Mouse (Mus musculus): ENCODE measurements around the gene Gadd45a. TPM values are rescaled to one million over a fixed set of nuclear protein-coding genes. Genes with fewer than 3 reads are reported as not detected.

The Gadd45a gene
- polyA plus RNA-seq, 1 experiment from 2014 or later = 29.3 TPM

DNA sequence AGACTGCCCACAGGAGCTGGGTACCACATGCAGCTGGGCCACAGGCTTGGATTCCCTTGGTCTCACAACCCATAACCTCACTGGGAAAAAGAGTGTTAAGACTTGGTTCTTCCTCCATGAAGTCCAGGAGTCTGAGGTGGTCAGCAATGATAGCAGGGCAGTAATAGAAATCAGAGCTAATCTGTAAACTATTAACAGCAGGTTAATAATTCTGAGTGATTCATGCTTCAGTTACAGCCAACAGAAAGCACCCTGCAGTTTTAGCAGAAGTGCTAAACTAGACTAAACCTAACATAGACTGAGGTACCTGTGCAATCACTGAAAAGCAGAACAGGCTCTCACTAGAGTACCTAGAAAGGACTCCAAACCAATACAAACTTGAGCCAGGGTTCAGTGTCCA lies 37.5 kb downstream of the Gadd45a start:
- Histone ChIP-seq H3K4me2 (replicated peaks; ENCODE audit: low read depth, low read length) (no peak overlapping the region), H3K9ac (ENCODE audit: low read depth, low read length) (no peak overlapping the region), H3K4me3 (ENCODE audit: low read length) (no peak overlapping the region), H3K9me3 (ENCODE audit: control insufficient read depth, low read length) (no peaks in the 10 kb centered on the region), H3K36me3 (ENCODE audit: control insufficient read depth, insufficient read depth, low read length) (no peaks in the 10 kb centered on the region), H3K4me1 (ENCODE audit: control insufficient read depth, insufficient read depth, low read length) (no peaks in the 10 kb centered on the region), H3K27ac (ENCODE audit: low read depth, low read length) (peak overlapping the region; percentile 70; the same call in 1 of the 2 replicates), H3K27me3 (ENCODE audit: control insufficient read depth, insufficient read depth, low read length) (no peaks in the 10 kb centered on the region)
- ATAC-seq (ENCODE audit: low FRiP score, low TSS enrichment) = no peak; the same call in 1 of the 2 replicates

DNA sequence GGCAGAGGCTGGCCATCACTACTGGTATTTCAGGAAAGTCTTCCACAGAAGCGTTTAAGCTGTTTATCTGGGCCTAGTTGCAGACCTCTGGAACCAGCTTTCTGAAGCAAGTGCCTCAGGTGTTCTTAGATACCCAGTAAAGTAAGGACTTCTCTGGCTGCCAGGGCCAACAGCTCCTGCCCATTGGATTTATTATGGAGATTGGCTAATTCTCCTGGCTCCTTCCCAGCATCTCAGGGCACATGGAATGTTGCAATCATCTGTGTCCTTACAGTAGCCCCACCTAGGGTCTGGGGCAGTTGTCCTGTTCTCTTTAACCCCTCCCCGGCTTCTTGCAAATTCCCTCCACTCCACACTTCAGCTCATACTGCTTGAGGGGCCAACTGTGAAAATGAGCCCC lies 38.6 kb downstream of the Gadd45a start:
- no peaks in the 10 kb centered on the region for H3K9me3 ChIP-seq (ENCODE audit: control insufficient read depth, low read length)
- no peak for ATAC-seq (ENCODE audit: low FRiP score, low TSS enrichment)
- H3K27ac ChIP-seq (ENCODE audit: low read depth, low read length) = no peak overlapping the region
- no peaks in the 10 kb centered on the region for H3K27me3 ChIP-seq (ENCODE audit: control insufficient read depth, insufficient read depth, low read length)
- no peak overlapping the region; the same call in 1 of the 2 replicates for H3K9ac ChIP-seq (ENCODE audit: low read depth, low read length)
- no peaks in the 10 kb centered on the region for H3K36me3 ChIP-seq (ENCODE audit: control insufficient read depth, insufficient read depth, low read length)
- no peak overlapping the region for H3K4me2 ChIP-seq (replicated peaks; ENCODE audit: low read depth, low read length)
- no peak overlapping the region for H3K4me3 ChIP-seq (ENCODE audit: low read length)
- no peaks in the 10 kb centered on the region for H3K4me1 ChIP-seq (ENCODE audit: control insufficient read depth, insufficient read depth, low read length)
- WGBS = 91% methylated on average over 2 of the region's 2 CpGs

GRCm38 (mm10) chr6:66996257-66996656 lies 41.0 kb downstream of the Gadd45a start:
- Histone ChIP-seq H3K9me3 (ENCODE audit: control insufficient read depth, low read length) (no peaks in the 10 kb centered on the region), H3K4me2 (replicated peaks; ENCODE audit: low read depth, low read length) (no peak overlapping the region), H3K27ac (ENCODE audit: low read depth, low read length) (no peak overlapping the region), H3K9ac (ENCODE audit: low read depth, low read length) (no peak overlapping the region), H3K4me1 (ENCODE audit: control insufficient read depth, insufficient read depth, low read length) (no peaks in the 10 kb centered on the region), H3K4me3 (ENCODE audit: low read length) (no peak overlapping the region), H3K27me3 (ENCODE audit: control insufficient read depth, insufficient read depth, low read length) (no peaks in the 10 kb centered on the region), H3K36me3 (ENCODE audit: control insufficient read depth, insufficient read depth, low read length) (no peaks in the 10 kb centered on the region)
- WGBS = 76% methylated on average over 1 of the region's 1 CpGs
- ATAC-seq (ENCODE audit: low FRiP score, low TSS enrichment) = no peak

GRCm38 (mm10) chr6:66995825-66996224 lies 41.4 kb downstream of the Gadd45a start:
- Histone ChIP-seq H3K27ac (ENCODE audit: low read depth, low read length) (no peak overlapping the region), H3K4me2 (replicated peaks; ENCODE audit: low read depth, low read length) (no peak overlapping the region), H3K9ac (ENCODE audit: low read depth, low read length) (no peak overlapping the region), H3K27me3 (ENCODE audit: control insufficient read depth, insufficient read depth, low read length) (no peaks in the 10 kb centered on the region), H3K36me3 (ENCODE audit: control insufficient read depth, insufficient read depth, low read length) (no peaks in the 10 kb centered on the region), H3K4me3 (ENCODE audit: low read length) (no peak overlapping the region), H3K4me1 (ENCODE audit: control insufficient read depth, insufficient read depth, low read length) (no peaks in the 10 kb centered on the region), H3K9me3 (ENCODE audit: control insufficient read depth, low read length) (no peaks in the 10 kb centered on the region)
- 97% methylated on average over 1 of the region's 1 CpGs for WGBS
- ATAC-seq (ENCODE audit: low FRiP score, low TSS enrichment) = no peak

- Histone ChIP-seq H3K4me2 (replicated peaks; ENCODE audit: low read depth, low read length) (no peak overlapping the region), H3K9me3 (ENCODE audit: control insufficient read depth, low read length) (no peaks in the 10 kb centered on the region), H3K36me3 (ENCODE audit: control insufficient read depth, insufficient read depth, low read length) (no peaks in the 10 kb centered on the region), H3K4me3 (ENCODE audit: low read length) (no peak overlapping the region), H3K9ac (ENCODE audit: low read depth, low read length) (no peak overlapping the region), H3K27ac (ENCODE audit: low read depth, low read length) (no peak overlapping the region), H3K27me3 (ENCODE audit: control insufficient read depth, insufficient read depth, low read length) (no peaks in the 10 kb centered on the region), H3K4me1 (ENCODE audit: control insufficient read depth, insufficient read depth, low read length) (no peaks in the 10 kb centered on the region)
- ATAC-seq (ENCODE audit: low FRiP score, low TSS enrichment) = no peak
- 88% methylated on average over 8 of the region's 8 CpGs for WGBS
Observed at GRCm38 (mm10) chr6:66994981-66995380, 42.3 kb downstream of the Gadd45a start.

GRCm38 (mm10) chr6:66992786-66993185 lies 44.5 kb downstream of the Gadd45a start:
- Histone ChIP-seq H3K27me3 (ENCODE audit: control insufficient read depth, insufficient read depth, low read length) (no peaks in the 10 kb centered on the region), H3K9me3 (ENCODE audit: control insufficient read depth, low read length) (no peaks in the 10 kb centered on the region), H3K4me3 (ENCODE audit: low read length) (no peak overlapping the region), H3K4me2 (replicated peaks; ENCODE audit: low read depth, low read length) (no peak overlapping the region), H3K36me3 (ENCODE audit: control insufficient read depth, insufficient read depth, low read length) (no peaks in the 10 kb centered on the region), H3K9ac (ENCODE audit: low read depth, low read length) (no peak overlapping the region), H3K27ac (ENCODE audit: low read depth, low read length) (no peak overlapping the region), H3K4me1 (ENCODE audit: control insufficient read depth, insufficient read depth, low read length) (no peaks in the 10 kb centered on the region)
- no peak for ATAC-seq (ENCODE audit: low FRiP score, low TSS enrichment)
- 88% methylated on average over 8 of the region's 8 CpGs for WGBS

GRCm38 (mm10) chr6:66992232-66992631 lies 45.0 kb downstream of the Gadd45a start:
- no peak for ATAC-seq (ENCODE audit: low FRiP score, low TSS enrichment)
- H3K4me1 ChIP-seq (ENCODE audit: control insufficient read depth, insufficient read depth, low read length) = no peaks in the 10 kb centered on the region
- WGBS = 79% methylated on average over 9 of the region's 9 CpGs
- H3K9ac ChIP-seq (ENCODE audit: low read depth, low read length) = no peak overlapping the region
- H3K9me3 ChIP-seq (ENCODE audit: control insufficient read depth, low read length) = no peaks in the 10 kb centered on the region
- H3K4me2 ChIP-seq (replicated peaks; ENCODE audit: low read depth, low read length) = no peak overlapping the region
- no peak overlapping the region for H3K27ac ChIP-seq (ENCODE audit: low read depth, low read length)
- no peaks in the 10 kb centered on the region for H3K36me3 ChIP-seq (ENCODE audit: control insufficient read depth, insufficient read depth, low read length)
- H3K27me3 ChIP-seq (ENCODE audit: control insufficient read depth, insufficient read depth, low read length) = no peaks in the 10 kb centered on the region
- H3K4me3 ChIP-seq (ENCODE audit: low read length) = no peak overlapping the region

DNA sequence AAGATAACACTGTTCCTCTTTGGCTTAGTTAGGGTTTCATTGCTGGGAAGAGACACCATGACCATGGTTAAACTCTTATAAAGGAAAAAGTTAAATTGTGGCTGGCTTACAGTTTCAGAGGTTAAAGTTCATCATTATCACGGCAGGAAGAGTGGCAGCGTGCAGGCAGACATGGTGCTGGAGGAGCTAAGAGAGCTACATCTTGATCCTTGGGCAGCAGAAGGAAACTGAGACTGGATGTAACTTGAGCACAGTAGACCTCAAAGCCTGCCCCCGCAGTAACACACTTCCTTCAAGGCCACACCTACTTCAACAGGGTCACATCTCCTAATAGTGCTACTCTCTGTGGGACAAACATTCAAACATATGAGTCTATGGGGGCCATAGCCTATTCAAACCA lies 47.7 kb downstream of the Gadd45a start:
- Histone ChIP-seq H3K9ac (ENCODE audit: low read depth, low read length) (no peak overlapping the region), H3K9me3 (ENCODE audit: control insufficient read depth, low read length) (no peaks in the 10 kb centered on the region), H3K27ac (ENCODE audit: low read depth, low read length) (no peak overlapping the region), H3K36me3 (ENCODE audit: control insufficient read depth, insufficient read depth, low read length) (no peaks in the 10 kb centered on the region), H3K4me2 (replicated peaks; ENCODE audit: low read depth, low read length) (no peak overlapping the region), H3K4me1 (ENCODE audit: control insufficient read depth, insufficient read depth, low read length) (no peaks in the 10 kb centered on the region), H3K4me3 (ENCODE audit: low read length) (no peak overlapping the region), H3K27me3 (ENCODE audit: control insufficient read depth, insufficient read depth, low read length) (no peaks in the 10 kb centered on the region)
- no peak for ATAC-seq (ENCODE audit: low FRiP score, low TSS enrichment)
- WGBS = 44% methylated on average over 3 of the region's 3 CpGs

DNA sequence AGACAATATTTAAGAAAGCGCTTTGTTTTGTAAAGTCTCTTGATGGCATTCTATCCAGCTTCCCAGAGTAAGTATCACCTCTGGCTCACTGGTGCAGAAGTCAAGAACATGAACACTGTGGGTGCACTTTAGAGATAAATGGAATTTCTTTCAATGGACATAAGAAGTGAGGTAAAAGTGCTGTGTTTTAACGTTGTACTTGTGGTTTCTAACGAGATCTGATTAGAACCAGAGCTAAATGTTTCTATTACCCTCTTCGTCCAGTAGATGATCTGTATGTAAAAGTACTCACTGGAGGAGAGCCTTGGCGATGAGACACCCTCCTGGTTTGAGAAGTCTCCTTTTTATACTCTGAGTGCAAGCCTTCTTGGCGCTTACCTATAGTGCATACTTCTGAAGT lies 48.2 kb downstream of the Gadd45a start:
- ATAC-seq (ENCODE audit: low FRiP score, low TSS enrichment) = no peak
- H3K27me3 ChIP-seq (ENCODE audit: control insufficient read depth, insufficient read depth, low read length) = no peaks in the 10 kb centered on the region
- H3K4me1 ChIP-seq (ENCODE audit: control insufficient read depth, insufficient read depth, low read length) = no peaks in the 10 kb centered on the region
- H3K9ac ChIP-seq (ENCODE audit: low read depth, low read length) = no peak overlapping the region
- no peak overlapping the region for H3K4me3 ChIP-seq (ENCODE audit: low read length)
- no peak overlapping the region for H3K4me2 ChIP-seq (replicated peaks; ENCODE audit: low read depth, low read length)
- H3K9me3 ChIP-seq (ENCODE audit: control insufficient read depth, low read length) = no peaks in the 10 kb centered on the region
- no peak overlapping the region for H3K27ac ChIP-seq (ENCODE audit: low read depth, low read length)
- 94% methylated on average over 6 of the region's 6 CpGs for WGBS
- H3K36me3 ChIP-seq (ENCODE audit: control insufficient read depth, insufficient read depth, low read length) = no peaks in the 10 kb centered on the region

GRCm38 (mm10) chr6:66988363-66988762 lies 48.9 kb downstream of the Gadd45a start:
- 88% methylated on average over 9 of the region's 9 CpGs for WGBS
- ATAC-seq (ENCODE audit: low FRiP score, low TSS enrichment) = no peak
- H3K4me3 ChIP-seq (ENCODE audit: low read length) = no peak overlapping the region

More at GRCm38 (mm10) chr6:66988363-66988762, 48.9 kb downstream of the Gadd45a start:
- H3K9ac ChIP-seq (ENCODE audit: low read depth, low read length) = no peak overlapping the region
- H3K36me3 ChIP-seq (ENCODE audit: control insufficient read depth, insufficient read depth, low read length) = no peaks in the 10 kb centered on the region
- no peaks in the 10 kb centered on the region for H3K4me1 ChIP-seq (ENCODE audit: control insufficient read depth, insufficient read depth, low read length)
- H3K27me3 ChIP-seq (ENCODE audit: control insufficient read depth, insufficient read depth, low read length) = no peaks in the 10 kb centered on the region
- H3K4me2 ChIP-seq (replicated peaks; ENCODE audit: low read depth, low read length) = no peak overlapping the region
- H3K27ac ChIP-seq (ENCODE audit: low read depth, low read length) = no peak overlapping the region
- H3K9me3 ChIP-seq (ENCODE audit: control insufficient read depth, low read length) = no peaks in the 10 kb centered on the region

Data from kidney, embryonic 14.5 days (tissue).